Mouse (Mus musculus): ENCODE data around the gene Polr2e.
A peak's percentile ranks its signal among the peaks of the same experiment; 100 is the strongest.
"Not testable (repeated sequence)": the region's sequence is repeated elsewhere in the genome, so short reads cannot be mapped to it uniquely, and the experiment has no call there.

Gene Polr2e

DNA sequence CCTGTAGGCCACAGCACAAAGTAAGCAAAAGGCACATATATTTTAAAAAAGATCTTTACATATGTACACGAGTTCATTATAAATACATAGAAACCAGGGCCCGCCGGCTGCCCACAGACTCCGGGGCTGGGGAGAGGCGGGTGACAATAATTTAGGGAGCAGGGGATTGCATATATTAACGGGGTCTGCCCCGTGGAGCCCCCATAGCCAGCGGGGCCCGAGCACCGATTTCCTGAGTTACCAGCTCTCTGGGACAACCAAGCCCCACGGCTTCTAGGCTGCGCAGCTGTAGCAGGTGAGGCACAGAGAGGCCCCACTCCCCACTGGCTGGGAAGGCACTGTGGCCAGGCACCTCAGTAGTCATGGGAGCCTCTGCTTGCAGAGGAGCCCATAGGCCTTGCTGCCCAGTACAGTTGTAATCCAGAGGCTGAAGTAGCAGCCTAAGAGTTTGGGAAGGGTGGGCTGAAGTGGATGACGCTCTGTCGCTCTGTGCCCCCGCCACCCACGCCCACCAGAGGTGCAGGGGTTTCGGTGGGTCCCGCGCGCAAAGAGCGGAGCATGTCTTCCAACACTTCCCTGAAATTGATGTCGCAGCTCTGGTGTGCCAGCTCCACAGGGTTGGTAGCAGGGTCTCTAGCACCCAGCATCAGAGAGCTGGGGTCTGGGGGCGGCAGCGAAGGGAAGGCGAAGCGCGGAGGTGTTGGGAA is 17.5 kb upstream of the Polr2e start:
- no peak for DNase-seq (ENCODE audit: low read depth, low spot score)

DNA sequence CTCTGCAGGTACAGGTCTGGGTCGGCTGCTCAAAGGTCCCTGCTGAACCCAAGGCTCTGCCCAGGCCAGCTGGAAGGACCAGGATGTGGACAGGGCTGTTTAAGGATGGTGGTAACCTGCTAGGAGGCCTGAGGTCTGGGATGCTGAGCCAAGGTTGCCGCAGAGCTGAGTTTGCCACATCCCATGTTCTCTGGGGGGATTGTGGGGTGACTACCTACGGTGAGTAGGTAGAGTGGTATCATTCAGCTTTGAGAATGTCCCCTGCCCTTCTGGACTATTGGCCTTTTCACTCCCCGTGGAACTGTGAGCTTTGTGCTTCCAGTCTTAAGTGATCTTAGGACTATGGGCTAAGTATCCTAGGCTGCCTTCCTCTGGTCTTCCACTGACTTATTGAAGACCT is 16.9 kb upstream of the Polr2e start:
- no peak for DNase-seq (ENCODE audit: low read depth, low spot score)

DNA sequence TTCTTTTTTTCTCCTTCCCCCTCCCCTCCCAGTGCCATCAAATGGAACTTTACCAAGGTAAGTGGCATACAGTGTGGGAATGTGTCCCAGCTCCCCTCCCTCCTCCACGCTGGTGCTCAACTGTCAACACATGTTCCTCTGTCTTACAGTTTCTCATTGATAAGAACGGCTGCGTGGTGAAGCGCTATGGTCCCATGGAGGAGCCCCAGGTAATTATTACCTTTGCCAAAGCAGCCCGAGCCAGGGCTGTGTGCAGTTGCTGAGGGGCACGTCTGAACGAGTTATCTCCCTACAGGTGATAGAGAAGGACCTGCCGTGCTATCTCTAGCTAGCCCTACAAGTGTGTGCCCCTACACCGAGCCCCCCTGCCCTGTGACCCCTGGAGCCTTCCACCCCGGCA is 16.3 kb upstream of the Polr2e start:
- no peak for DNase-seq (ENCODE audit: low read depth, low spot score)

DNA sequence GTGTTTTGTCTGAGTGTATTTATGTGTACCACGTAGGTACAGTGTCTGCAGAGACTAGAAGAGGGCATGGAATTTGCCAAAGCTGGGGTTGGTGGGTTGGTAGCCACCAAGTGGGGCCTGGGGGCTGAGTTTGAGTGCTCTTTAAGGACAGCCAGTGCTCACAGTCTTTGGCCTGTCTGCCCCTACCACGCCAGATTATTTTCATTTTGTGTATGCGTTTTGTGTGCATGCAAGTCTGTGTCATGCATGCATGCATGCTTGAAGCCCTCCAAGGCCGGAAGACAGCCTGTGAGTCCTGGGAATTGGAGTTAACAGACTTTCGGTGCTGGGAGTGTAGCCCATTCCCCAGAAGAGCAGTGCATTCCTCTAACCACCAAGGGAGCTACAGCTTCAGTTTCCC is 15.8 kb upstream of the Polr2e start:
- no peak for DNase-seq (ENCODE audit: low read depth, low spot score)

DNA sequence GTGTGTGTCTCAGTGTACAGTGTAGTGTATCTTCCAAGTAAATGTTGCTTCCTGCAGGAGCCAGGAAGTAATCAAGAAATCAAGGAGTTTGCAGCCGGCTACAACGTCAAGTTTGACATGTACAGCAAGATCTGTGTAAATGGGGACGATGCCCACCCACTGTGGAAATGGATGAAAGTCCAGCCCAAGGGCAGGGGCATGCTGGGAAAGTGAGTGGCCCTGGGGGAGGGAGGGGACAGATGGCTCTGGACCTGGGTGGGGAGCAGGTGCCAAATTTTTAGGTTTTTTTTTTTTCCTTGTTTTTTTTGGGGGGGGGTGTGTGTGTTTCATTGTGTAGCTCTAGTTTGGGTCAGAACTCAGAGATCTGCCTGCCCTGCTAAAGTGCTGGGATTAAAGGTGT is 15.3 kb upstream of the Polr2e start:
- not testable (repeated sequence) for DNase-seq (ENCODE audit: low read depth, low spot score)

DNA sequence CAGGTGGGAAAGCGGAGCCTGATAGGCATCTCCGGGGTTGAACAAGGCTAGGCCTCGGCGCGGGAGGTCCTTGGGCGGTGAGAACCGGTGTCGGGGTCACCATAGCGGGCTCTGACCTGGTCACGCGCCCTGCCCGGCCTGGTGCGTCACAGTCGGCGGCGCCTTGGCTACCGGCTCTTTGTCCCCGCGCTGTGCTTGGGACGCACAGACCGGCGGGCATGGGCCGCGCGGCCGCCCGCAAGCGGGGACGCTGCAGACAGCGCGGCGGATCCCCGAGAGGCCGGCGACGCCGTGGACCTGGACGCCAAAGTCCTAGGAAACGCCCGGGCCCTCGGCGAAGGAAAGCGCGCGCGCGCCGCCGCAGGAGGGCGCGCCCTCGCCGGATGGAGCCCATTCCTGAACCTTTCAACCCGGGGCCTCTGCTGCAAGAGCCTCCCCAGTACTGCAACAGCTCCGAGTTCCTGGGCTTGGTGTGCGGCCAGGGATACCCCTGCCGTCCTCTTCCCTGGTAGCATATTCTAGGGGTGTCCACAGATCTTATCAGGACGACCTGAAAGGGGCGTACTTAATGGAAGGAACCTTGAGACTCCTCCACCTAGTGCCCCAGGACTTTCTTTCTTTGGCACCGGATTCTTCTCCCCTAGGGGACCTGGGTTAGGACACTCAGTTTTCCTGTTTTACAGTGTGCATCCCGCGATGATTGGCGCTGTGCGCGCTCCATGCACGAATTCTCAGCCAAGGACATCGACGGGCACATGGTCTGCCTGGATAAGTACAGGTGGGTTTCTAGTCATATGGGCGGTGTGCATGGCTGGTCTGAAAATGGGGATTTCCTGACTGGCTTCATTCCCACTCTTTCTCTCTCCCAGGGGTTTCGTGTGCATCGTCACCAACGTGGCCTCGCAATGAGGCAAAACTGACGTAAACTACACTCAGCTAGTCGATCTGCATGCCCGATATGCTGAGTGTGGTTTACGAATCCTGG is 14.5 kb upstream of the Polr2e start:
- DNase-seq (ENCODE audit: low read depth, low spot score), result peak; percentile 41

DNA sequence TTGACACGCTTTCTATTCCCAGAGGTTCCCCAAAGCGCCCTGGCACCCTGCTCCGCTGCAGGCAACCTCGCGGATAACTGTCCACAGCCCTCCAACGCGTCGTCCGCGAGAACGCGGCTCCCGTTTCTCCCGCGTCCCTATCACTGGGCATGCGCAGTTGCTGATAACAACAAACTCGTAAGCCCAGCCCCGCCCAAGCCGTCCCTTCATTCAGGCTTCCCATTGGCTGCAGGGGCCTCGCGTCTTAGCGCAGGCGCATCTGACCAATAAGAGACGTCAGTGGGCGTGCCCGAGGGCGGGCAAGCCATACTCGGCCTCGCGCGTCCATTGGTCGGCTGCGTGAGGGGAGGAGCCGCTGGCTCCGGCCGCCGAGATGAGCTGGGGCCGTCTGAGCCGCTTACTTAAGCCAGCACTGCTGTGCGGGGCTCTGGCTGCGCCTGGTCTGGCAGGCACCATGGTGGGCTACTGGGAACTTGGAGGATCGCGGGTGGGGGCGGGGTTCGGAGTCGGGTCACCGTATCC is 13.7 kb upstream of the Polr2e start:
- DNase-seq (ENCODE audit: low read depth, low spot score), result peak; percentile 99

DNA sequence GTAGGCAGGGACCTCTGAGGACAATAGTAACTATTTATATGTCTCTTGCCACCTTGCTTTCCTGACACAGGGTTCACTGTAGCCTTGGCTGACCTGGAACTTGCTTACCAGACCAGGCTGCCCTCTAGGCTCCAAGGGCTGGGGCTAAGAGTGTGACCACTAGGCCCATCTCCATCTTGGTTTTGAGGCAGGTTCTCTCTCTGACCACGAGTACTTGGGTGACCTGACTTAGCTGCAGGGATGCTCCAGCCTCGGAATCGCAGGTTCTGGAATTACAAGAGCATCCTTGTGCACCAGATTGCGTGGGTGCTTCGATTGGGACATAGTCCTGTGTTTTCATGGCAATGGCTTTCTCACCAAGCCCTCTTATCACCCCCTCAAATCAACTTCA is 12.8 kb upstream of the Polr2e start:
- DNase-seq (ENCODE audit: low read depth, low spot score), result no peak

DNA sequence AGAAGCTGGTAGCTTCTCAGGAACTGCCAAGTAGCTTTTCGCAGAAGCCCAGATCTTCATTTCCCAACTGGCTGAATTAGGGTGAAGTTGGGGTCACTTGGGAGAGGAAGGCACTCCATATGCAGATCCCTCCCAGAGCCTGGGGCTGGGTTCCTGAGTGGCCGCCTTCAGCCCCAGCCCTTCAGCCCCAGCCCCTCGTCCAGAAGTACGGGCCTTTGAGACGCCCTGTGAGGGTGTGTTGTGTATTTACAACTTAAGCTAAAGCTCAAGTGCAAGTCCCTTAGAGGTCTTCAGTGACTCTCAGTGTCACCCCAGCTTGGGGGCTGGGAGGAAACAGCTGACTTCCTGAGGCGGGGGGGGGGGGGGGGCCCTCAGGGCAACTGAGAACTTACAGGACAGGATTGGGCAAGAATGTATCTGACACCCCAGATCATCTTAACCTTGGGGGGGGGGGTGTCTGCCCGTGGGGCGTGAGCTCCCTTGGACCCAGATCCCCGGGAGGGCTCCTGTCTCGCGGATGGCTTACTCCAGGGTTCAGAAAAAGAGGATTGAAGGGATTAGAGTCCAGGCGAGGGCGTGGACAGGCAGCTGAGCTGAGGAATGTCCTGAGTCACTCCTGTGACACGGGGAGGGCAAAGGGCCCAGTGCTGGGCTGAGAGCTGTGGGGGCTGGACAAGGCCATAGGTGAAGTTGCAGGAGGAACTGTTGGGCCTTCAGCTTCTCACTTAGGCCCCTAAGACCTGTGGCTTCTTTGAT is 12.2 kb upstream of the Polr2e start:
- DNase-seq (ENCODE audit: low read depth, low spot score), result no peak

DNA sequence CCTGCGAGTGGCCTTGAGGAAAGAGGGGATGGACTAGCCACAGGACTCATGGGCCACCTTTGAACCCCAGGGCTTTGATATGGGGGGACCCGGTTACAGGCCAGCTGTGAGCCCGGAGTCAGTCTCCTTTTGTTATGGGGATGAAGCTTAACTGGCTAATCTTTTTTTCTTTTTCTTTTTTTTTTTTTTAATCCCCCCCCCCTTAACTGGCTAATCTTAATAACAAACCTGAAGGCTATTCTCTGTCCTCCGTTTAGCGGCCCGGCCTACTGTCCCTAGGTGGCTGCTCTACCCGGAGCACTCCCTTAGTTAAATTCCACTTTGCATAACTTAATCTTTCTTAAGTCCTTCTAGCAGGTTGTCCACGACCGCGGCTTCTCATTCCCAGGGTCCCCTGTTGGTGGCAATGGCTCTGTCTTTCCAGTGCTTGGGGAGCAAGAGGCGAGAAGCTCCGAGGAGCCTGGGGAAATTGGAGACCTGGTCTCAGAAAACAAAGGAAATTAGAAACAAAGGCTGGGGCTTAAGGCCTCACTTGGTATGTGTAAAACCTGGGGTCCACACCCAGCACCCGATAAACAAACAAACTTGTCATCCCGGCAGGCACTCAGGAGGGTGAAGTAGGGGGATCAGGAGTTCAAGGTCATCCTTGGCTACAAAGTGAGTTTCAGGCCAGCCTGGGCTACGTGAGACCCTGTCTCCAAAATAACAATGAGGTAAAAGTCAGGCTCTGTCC is 11.5 kb upstream of the Polr2e start:
- DNase-seq (ENCODE audit: low read depth, low spot score), result no peak

DNA sequence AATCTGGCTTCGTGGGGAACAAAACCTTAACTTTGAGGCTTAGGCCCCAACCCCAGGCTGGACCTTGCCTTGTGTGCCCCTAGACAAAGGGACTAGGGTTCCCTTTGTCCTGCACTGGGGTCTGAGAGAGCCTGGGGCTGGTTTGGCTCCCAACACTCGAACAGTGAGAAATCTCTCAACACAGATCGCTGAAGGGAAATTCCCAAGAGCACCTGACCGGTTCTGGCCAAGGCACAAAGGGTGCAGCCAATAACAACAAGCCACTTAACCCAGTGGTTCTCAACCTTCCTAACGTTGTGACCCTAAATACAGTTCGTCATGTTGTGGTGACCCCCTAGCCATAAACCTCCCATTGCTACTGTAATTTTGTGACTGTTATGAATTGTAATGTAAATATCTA is 10.6 kb upstream of the Polr2e start:
- DNase-seq (ENCODE audit: low read depth, low spot score), result no peak

DNA sequence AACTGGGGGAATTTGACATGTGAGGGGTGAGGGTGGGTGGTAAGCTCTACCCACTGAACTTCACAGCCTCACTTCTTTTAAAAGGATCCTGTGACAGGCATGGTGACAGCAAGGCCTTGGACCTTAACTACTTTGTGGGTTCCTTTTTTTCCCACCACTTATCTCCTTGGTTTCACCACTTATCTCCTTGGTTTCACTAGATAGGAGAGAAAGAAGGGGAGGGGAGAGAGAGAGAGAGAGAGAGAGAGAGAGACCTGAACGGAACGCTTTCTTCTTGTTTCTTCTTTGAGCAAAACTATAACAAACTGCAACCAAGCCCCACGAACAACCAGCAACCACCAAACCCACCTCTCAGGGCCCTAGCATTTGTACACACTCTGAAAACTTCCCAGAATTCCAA is 9.2 kb upstream of the Polr2e start:
- peak; percentile 26 for DNase-seq (ENCODE audit: low read depth, low spot score)

DNA sequence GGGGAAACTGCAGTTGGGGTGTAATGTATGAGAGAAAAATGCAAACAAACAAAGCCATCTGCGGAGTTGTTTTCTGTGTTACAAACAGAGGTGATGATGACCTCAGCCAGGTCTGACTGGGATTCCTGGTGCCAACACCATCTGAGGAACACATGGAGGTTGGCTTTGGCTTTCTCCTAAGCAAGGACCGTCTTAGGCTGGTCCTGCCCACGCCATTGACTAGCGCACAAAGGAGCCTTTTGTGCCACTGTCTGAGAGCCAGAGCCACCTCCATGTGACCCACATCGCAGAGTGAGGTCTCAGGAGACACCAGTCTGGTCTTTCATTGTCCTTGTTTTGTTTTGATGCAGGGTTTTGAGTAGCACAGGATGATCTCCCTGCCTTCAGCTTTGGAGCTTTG is 8.8 kb upstream of the Polr2e start:
- DNase-seq (ENCODE audit: low read depth, low spot score), result peak; percentile 11

DNA sequence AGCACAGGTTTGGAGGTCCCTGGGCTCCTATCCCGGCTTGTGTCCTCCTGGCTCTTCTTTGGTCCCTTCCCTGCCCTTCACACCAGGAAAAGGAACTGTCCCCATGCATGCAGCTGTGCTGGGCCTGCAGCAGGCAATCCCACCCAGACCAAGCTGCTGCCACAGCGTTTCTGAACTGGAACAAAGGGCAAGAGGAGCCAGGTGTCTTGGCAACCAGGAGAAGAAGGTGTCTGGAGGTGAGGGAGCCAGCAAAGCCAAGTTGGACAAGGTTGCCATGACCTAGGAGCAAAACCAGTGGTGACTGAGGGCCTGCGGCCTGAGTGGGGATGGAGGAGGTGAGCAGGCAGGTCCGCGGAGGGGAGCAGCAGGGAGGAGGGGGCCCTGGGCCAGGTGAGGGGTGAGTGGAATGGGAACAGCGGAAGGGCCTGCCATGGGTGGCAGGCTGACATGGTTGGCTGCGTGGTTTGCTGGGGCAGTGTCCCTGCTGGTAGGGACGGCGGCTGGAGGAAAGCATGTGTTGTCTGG is 7.5 kb upstream of the Polr2e start, which contains the start of gene Gpx4:
Gpx4 (plus strand) TSS at position 126 of the 525 bp plus-strand sequence.
- no peak for DNase-seq (ENCODE audit: low read depth, low spot score)

DNA sequence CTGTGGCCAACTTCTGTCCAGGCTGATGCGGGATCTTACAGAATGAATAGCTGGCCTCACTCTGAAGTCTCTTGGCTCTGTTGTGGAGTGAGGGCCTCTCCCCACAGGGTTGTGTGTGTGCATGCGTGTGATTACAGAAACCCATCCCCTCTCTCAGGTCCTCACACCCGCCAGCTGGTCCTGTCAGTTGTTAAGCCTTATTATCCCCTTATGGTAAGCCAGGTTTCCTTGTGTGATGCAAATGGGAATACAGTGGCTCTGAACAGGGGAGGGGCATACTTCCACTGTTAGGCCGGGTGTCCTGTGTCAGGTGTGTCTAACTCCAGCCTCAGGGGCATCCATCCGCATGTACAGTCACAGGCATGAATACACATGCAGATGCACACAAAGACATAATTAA is 6.2 kb upstream of the Polr2e start:
- DNase-seq (ENCODE audit: low read depth, low spot score), result no peak

DNA sequence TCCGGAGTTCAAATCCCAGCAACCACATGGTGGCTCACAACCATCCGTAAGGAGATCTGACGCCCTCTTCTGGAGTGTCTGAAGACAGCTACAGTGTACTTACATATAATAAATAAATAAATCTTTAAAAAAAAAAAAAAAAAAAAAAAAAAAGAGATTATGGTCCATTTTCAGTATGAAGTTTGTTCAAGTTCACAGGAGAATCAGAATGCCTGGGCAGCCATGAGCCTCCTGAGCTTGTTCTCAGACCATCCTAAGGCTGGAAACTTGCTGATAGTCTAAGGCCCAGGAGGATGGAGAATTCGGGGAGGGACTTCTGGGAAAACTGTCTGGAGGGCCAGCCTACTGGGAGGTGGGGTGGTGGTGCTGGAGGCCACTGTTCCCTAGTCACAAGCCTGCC is 5.8 kb upstream of the Polr2e start:
- not testable (repeated sequence) for DNase-seq (ENCODE audit: low read depth, low spot score)

DNA sequence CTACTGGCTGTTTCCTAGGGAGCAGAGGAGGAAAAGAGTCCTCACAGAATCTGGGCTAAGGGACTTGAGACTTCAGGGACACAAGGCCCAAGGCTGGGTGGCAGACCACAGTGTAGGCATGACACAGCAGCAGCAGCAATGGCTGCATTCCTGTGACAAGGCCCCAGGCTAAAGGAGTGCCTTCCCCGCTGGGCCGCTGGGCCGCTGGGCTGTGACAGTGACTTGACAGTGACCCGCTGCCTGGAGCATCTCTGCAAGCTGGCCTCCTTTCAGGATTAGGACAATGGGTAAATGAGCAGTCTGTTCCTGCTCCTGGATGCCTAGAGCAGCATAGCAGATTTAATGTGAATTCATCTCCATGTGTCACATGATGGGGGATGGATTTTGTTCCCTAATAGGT is 4.5 kb upstream of the Polr2e start:
- no peak for DNase-seq (ENCODE audit: low read depth, low spot score)

DNA sequence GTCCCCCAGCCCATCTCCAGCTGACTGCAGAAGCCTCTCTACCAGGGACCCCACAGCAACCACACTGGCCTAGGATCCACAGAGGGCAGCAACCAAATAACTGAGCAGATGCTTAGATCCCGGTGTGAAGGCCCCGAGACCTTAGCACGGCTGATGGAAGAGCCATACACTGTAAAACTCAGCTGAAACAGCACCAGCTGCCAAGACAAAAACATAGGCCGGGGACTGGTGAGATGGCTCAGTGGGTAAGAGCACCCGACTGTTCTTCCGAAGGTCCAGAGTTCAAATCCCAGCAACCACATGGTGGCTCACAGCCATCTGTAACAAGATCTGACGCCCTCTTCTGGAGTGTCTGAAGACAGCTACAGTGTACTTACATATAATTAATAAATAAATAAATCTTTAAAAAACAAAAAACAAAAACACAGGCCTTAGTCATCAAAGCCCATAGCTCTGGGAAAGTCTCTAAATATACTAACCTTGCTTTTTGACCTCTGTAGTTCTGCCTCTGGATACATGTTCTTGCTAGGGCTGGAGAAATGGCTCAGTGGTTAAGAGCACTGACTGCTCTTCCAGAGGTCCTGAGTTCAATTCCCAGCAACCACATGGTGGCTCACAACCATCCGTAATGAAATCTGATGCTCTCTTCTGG is 1.9 kb upstream of the Polr2e start:
- DNase-seq (ENCODE audit: low read depth, low spot score), result not testable (repeated sequence)

DNA sequence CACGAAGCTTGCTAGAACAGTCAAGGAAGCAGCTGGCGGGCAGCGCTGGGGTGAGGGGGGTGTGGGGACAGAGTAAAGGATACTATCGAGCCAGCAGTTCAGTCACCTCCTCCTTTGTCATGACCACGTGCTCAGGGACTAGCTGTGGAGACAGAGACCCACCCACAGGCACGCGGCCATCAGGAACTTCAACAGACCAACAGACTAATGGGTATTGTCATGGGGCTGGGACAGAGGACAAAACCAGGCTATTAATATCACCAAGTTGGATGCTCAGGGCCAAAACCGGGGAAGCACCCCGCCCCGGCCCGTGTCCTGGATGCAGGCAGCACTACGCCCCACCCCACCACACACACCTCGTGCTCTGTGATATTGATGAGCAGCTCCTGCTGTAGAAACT is 2.8 kb downstream of the Polr2e start:
- DNase-seq (ENCODE audit: low read depth, low spot score), result no peak

DNA sequence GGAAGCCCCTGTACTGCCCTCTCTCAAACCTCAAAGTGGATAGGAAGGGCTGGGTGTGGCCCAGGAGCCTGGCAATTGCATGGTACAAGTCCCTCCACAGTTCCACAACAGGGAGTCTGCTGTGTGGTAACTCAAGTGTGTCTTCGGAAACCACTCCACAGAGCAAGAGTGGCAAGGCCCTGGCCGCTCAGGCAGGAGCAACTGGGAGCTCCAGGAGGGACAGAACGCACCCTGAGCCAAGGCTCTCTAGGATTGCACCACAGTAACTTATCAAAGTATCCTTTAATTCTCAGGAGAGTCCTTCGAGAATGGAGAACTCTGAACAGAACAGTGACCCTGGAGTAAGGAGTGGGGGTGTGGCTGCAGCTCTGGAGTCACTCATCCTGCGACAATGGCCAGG is 3.9 kb downstream of the Polr2e start:
- no peak for DNase-seq (ENCODE audit: low read depth, low spot score)
